Mouse (Mus musculus): Measurements from ENCODE around the gene Cd70. TPM values are rescaled to one million over a fixed set of nuclear protein-coding genes. Genes with fewer than 3 reads are reported as not detected.

The Cd70 gene
- polyA plus RNA-seq, 1 experiment from 2014 or later: not detected

GRCm38 (mm10) chr17:57108040-57108665 is 41.4 kb downstream of the Cd70 start:
- no peaks in the 10 kb centered on the region for H3K9me3 ChIP-seq (ENCODE audit: control insufficient read depth, low read length)
- H3K27ac ChIP-seq (ENCODE audit: low read depth): no peak overlapping the region
- ATAC-seq (replicated peaks; ENCODE audit: low FRiP score, low TSS enrichment, low read depth): no peak
- H3K4me3 ChIP-seq (ENCODE audit: low read depth, low read length): no peak overlapping the region
- peaks cover 17% of the 10 kb centered on the region for H3K4me1 ChIP-seq (replicated peaks; ENCODE audit: control insufficient read depth, insufficient read depth, low read length)
- 78% methylated on average over 7 of the region's 7 CpGs for WGBS
- no peak overlapping the region for H3K4me2 ChIP-seq (ENCODE audit: low read length)
- H3K27me3 ChIP-seq (replicated peaks; ENCODE audit: control insufficient read depth, insufficient read depth, low read length): no peaks in the 10 kb centered on the region
- no peak for DNase-seq (ENCODE audit: low spot score)
- H3K9ac ChIP-seq (ENCODE audit: low read length): no peak overlapping the region
- no peaks in the 10 kb centered on the region for H3K36me3 ChIP-seq (ENCODE audit: control insufficient read depth, insufficient read depth, low read length)

- Histone ChIP-seq H3K36me3 (ENCODE audit: control insufficient read depth, insufficient read depth, low read length) (no peaks in the 10 kb centered on the region), H3K4me1 (replicated peaks; ENCODE audit: control insufficient read depth, insufficient read depth, low read length) (peaks cover 17% of the 10 kb centered on the region), H3K9me3 (ENCODE audit: control insufficient read depth, low read length) (no peaks in the 10 kb centered on the region), H3K27ac (ENCODE audit: low read depth) (no peak overlapping the region), H3K4me2 (ENCODE audit: low read length) (no peak overlapping the region), H3K4me3 (ENCODE audit: low read depth, low read length) (no peak overlapping the region), H3K9ac (ENCODE audit: low read length) (no peak overlapping the region), H3K27me3 (replicated peaks; ENCODE audit: control insufficient read depth, insufficient read depth, low read length) (no peaks in the 10 kb centered on the region)
- DNase-seq (ENCODE audit: low spot score) (no peak), ATAC-seq (replicated peaks; ENCODE audit: low FRiP score, low TSS enrichment, low read depth) (no peak)
- 86% methylated on average over 5 of the region's 5 CpGs for WGBS
Measured at GRCm38 (mm10) chr17:57107064-57107463, 42.5 kb downstream of the Cd70 start.

GRCm38 (mm10) chr17:57106035-57106368 is 43.6 kb downstream of the Cd70 start:
- no peaks in the 10 kb centered on the region for H3K36me3 ChIP-seq (ENCODE audit: control insufficient read depth, insufficient read depth, low read length)
- ATAC-seq (replicated peaks; ENCODE audit: low FRiP score, low TSS enrichment, low read depth): no peak
- H3K27me3 ChIP-seq (replicated peaks; ENCODE audit: control insufficient read depth, insufficient read depth, low read length): no peaks in the 10 kb centered on the region
- H3K9ac ChIP-seq (ENCODE audit: low read length): peak overlapping the region; percentile 59
- 11% methylated on average over 9 of the region's 9 CpGs for WGBS
- no peak for DNase-seq (ENCODE audit: low spot score)
- H3K4me1 ChIP-seq (replicated peaks; ENCODE audit: control insufficient read depth, insufficient read depth, low read length): peaks cover 17% of the 10 kb centered on the region
- peak overlapping the region; percentile 63 for H3K4me3 ChIP-seq (ENCODE audit: low read depth, low read length)
- peak overlapping the region; percentile 60 for H3K4me2 ChIP-seq (ENCODE audit: low read length)
- H3K27ac ChIP-seq (ENCODE audit: low read depth): no peak overlapping the region
- H3K9me3 ChIP-seq (ENCODE audit: control insufficient read depth, low read length): no peaks in the 10 kb centered on the region

GRCm38 (mm10) chr17:57105181-57106034 is 44.2 kb downstream of the Cd70 start, which contains the start of gene Tnfsf9:
Gene Tnfsf9, plus strand, starts transcription at chr17:57105325.
- peak within 1 kb of the TSS; percentile 59 for H3K9ac ChIP-seq (ENCODE audit: low read length)
- no peaks in the 10 kb centered on the region for H3K27me3 ChIP-seq (replicated peaks; ENCODE audit: control insufficient read depth, insufficient read depth, low read length)
- WGBS: under 1% methylated on average over 53 of the region's 61 CpGs
- DNase-seq (ENCODE audit: low spot score) (peak; percentile 87), ATAC-seq (replicated peaks; ENCODE audit: low FRiP score, low TSS enrichment, low read depth) (peak; percentile 79)
- peak within 1 kb of the TSS; percentile 63 for H3K4me3 ChIP-seq (ENCODE audit: low read depth, low read length)
- peak within 1 kb of the TSS; percentile 57; the same call in 1 of the 2 replicates for H3K27ac ChIP-seq (ENCODE audit: low read depth)
- peaks cover 17% of the 10 kb centered on the region for H3K4me1 ChIP-seq (replicated peaks; ENCODE audit: control insufficient read depth, insufficient read depth, low read length)
- H3K36me3 ChIP-seq (ENCODE audit: control insufficient read depth, insufficient read depth, low read length): no peaks in the 10 kb centered on the region
- peak within 1 kb of the TSS; percentile 60 for H3K4me2 ChIP-seq (ENCODE audit: low read length)
- H3K9me3 ChIP-seq (ENCODE audit: control insufficient read depth, low read length): no peaks in the 10 kb centered on the region

GRCm38 (mm10) chr17:57104496-57104895 is 45.1 kb downstream of the Cd70 start:
- no peak for DNase-seq (ENCODE audit: low spot score)
- no peaks in the 10 kb centered on the region for H3K36me3 ChIP-seq (ENCODE audit: control insufficient read depth, insufficient read depth, low read length)
- H3K4me3 ChIP-seq (ENCODE audit: low read depth, low read length): peak overlapping the region; percentile 63
- H3K27me3 ChIP-seq (replicated peaks; ENCODE audit: control insufficient read depth, insufficient read depth, low read length): no peaks in the 10 kb centered on the region
- H3K27ac ChIP-seq (ENCODE audit: low read depth): no peak overlapping the region
- WGBS: 30% methylated on average over 4 of the region's 4 CpGs
- peak overlapping the region; percentile 59; the same call in 1 of the 2 replicates for H3K9ac ChIP-seq (ENCODE audit: low read length)
- no peak for ATAC-seq (replicated peaks; ENCODE audit: low FRiP score, low TSS enrichment, low read depth)
- H3K9me3 ChIP-seq (ENCODE audit: control insufficient read depth, low read length): no peaks in the 10 kb centered on the region
- H3K4me1 ChIP-seq (replicated peaks; ENCODE audit: control insufficient read depth, insufficient read depth, low read length): peaks cover 17% of the 10 kb centered on the region
- peak overlapping the region; percentile 60 for H3K4me2 ChIP-seq (ENCODE audit: low read length)

GRCm38 (mm10) chr17:57102276-57102675 is 47.3 kb downstream of the Cd70 start:
- no peak overlapping the region for H3K27ac ChIP-seq (ENCODE audit: low read depth)
- ATAC-seq (replicated peaks; ENCODE audit: low FRiP score, low TSS enrichment, low read depth) (no peak), DNase-seq (ENCODE audit: low spot score) (no peak)
- peaks cover 17% of the 10 kb centered on the region for H3K4me1 ChIP-seq (replicated peaks; ENCODE audit: control insufficient read depth, insufficient read depth, low read length)
- H3K4me2 ChIP-seq (ENCODE audit: low read length): no peak overlapping the region
- WGBS: 84% methylated on average over 2 of the region's 2 CpGs
- no peaks in the 10 kb centered on the region for H3K9me3 ChIP-seq (ENCODE audit: control insufficient read depth, low read length)
- H3K9ac ChIP-seq (ENCODE audit: low read length): no peak overlapping the region
- no peak overlapping the region for H3K4me3 ChIP-seq (ENCODE audit: low read depth, low read length)
- H3K27me3 ChIP-seq (replicated peaks; ENCODE audit: control insufficient read depth, insufficient read depth, low read length): no peaks in the 10 kb centered on the region
- H3K36me3 ChIP-seq (ENCODE audit: control insufficient read depth, insufficient read depth, low read length): no peaks in the 10 kb centered on the region

- H3K9ac ChIP-seq (ENCODE audit: low read length): no peak overlapping the region
- DNase-seq (ENCODE audit: low spot score) (no peak), ATAC-seq (replicated peaks; ENCODE audit: low FRiP score, low TSS enrichment, low read depth) (no peak)
- H3K4me1 ChIP-seq (replicated peaks; ENCODE audit: control insufficient read depth, insufficient read depth, low read length): peaks cover 6% of the 10 kb centered on the region
- H3K27ac ChIP-seq (ENCODE audit: low read depth): no peak overlapping the region
- no peak overlapping the region for H3K4me2 ChIP-seq (ENCODE audit: low read length)
- no peaks in the 10 kb centered on the region for H3K9me3 ChIP-seq (ENCODE audit: control insufficient read depth, low read length)
- H3K36me3 ChIP-seq (ENCODE audit: control insufficient read depth, insufficient read depth, low read length): no peaks in the 10 kb centered on the region
- WGBS: 13% methylated on average over 10 of the region's 10 CpGs
- H3K27me3 ChIP-seq (replicated peaks; ENCODE audit: control insufficient read depth, insufficient read depth, low read length): no peaks in the 10 kb centered on the region
- no peak overlapping the region for H3K4me3 ChIP-seq (ENCODE audit: low read depth, low read length)
Measured at GRCm38 (mm10) chr17:57099629-57100325, 49.8 kb downstream of the Cd70 start.

- Histone ChIP-seq H3K36me3 (ENCODE audit: control insufficient read depth, insufficient read depth, low read length) (no peaks in the 10 kb centered on the region), H3K27ac (ENCODE audit: low read depth) (no peak overlapping the region), H3K4me1 (replicated peaks; ENCODE audit: control insufficient read depth, insufficient read depth, low read length) (no peaks in the 10 kb centered on the region; the same call in 1 of the 2 replicates), H3K4me2 (ENCODE audit: low read length) (no peak overlapping the region), H3K27me3 (replicated peaks; ENCODE audit: control insufficient read depth, insufficient read depth, low read length) (no peaks in the 10 kb centered on the region), H3K9ac (ENCODE audit: low read length) (no peak overlapping the region), H3K9me3 (ENCODE audit: control insufficient read depth, low read length) (no peaks in the 10 kb centered on the region), H3K4me3 (ENCODE audit: low read depth, low read length) (no peak overlapping the region)
- 79% methylated on average over 5 of the region's 5 CpGs for WGBS
- ATAC-seq (replicated peaks; ENCODE audit: low FRiP score, low TSS enrichment, low read depth) (no peak), DNase-seq (ENCODE audit: low spot score) (no peak)
Measured at GRCm38 (mm10) chr17:57098321-57098720, 51.3 kb downstream of the Cd70 start.
